Mouse (Mus musculus) kidney, adult 2 months (tissue): Measurements from ENCODE around the gene Ap2m1.

ENCODE experiments used
- CTCF ChIP-seq: fragments of 200-500 bp; conservative IDR thresholded peaks from 2 replicates; pipeline ENCODE4 v1.5.1; 2011; ENCODE audit warnings: low read depth, mild to moderate bottlenecking, control low read depth, low read length, moderate library complexity, mixed read lengths; ENCODE audit not compliant: insufficient read depth, insufficient read length
- POLR2A ChIP-seq: fragments of 200-500 bp; IDR thresholded peaks from one replicate; pipeline ENCODE4 v1.6.1; 2011; ENCODE audit warnings: low read depth, low read length, control low read depth

DNA sequence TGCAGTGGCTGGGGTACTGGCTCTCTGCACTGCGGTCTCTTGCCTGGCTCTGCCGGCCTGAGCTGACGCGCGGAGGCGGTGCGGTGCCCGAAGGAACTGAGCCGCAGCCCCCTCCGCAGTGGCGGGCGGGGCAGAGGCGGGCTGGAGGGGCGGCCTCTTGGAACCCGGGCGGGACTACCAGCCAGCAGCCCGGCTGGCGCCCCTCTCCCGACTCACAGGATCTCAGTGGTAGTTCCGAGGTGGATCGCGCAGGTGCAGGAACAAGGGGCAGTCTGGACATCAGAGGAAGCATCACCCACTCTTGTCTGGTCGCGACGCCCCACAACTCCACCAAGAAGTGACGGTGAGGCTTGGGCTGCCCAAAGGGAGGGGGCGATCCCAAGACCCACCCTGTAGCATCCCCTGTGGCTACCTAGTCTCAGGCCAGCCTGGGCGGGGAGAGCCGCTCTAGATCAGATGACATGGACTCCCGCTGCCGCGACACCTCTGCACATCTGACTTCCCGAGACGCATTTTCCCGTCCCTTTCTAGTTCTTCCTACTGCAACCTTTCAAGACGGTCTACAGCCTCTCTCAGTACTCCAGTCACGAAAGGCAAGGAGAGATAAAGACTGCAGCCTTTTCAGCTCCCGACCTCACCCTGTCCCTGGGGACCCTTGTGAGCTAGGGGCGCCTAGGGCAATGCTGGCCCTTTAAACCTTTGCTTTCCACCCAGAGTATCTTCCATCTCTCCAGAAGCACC, 54.8 kb downstream of the Ap2m1 start:
- TF ChIP-seq CTCF, result no peak
- no peak for TF ChIP-seq POLR2A
